Mouse (Mus musculus): ENCODE results near the gene Islr. TPM values are rescaled to one million over a fixed set of nuclear protein-coding genes. Genes with fewer than 3 reads are reported as not detected.

The Islr gene
- polyA plus RNA-seq, 1 experiment: 137 TPM

DNA sequence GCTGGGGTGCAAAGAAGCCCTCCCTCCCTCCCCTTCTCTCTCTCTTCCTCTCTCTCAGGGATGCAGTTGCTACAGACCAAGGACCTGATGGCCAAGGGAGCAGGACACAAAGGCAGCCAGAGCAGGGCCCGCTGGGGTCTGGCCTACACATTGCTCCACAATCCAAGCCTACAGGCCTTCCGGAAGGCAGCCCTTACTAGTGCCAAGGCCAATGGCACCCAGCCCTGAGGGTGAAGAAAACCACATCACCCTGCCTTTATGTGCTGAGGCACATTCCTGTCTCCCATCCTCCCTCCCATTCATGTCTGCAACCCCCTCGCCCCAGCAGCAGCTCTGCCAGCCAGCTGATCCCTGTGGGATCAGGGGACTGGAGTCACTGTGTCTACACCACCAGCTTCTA, 51.0 kb downstream of the Islr start:
- DNase-seq (ENCODE audit: low spot score): no peak

DNA sequence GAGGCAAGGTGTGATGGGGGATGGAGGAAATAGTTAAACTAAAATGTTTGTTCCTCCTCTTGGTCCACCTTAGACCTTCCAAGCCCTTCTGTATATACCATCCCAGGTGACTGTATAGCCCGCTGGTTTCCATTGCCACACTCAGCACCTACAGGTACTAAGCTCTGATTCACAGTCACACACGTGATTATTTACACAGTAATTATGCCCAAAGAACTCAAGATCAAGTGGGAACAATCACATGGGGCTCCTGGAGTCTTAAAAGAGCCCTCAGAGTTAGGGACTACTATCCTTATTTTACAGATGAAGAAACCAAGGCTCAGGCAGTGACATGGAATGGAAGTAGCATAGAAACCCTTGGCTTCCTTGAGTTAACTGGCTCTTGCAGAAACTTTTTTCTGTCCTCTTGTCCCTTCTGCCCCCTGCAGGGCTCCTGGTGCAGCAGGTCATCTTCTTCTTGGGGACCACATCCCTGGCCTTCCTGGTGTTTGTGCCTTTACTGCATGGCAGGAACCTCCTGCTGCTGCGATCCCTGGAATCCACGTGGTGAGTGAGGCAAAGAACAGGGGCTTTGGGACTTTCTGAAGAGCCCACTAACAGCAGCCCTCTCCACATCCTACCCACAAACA, 53.3 kb downstream of the Islr start:
- DNase-seq (ENCODE audit: low spot score): no peak

DNA sequence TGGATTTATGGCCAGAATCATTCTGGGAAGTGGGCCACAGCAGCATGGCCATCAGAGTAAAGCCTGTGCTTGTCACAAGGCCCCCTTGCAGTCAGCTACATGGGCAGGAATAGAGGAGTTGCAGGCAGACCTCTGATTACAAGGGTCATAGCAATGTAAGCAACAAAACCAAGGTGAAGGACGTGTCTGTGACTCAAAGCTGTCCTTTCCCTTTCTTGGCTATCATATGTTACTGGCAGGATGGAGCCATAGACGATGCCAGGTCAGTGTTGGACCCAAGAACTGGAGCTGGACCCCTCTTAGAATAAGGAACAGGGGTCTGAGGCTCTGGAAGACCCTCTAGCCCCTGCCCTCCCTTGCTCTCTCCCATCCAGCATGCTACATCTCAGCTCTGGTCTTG, 55.3 kb downstream of the Islr start:
- DNase-seq (ENCODE audit: low spot score): no peak

DNA sequence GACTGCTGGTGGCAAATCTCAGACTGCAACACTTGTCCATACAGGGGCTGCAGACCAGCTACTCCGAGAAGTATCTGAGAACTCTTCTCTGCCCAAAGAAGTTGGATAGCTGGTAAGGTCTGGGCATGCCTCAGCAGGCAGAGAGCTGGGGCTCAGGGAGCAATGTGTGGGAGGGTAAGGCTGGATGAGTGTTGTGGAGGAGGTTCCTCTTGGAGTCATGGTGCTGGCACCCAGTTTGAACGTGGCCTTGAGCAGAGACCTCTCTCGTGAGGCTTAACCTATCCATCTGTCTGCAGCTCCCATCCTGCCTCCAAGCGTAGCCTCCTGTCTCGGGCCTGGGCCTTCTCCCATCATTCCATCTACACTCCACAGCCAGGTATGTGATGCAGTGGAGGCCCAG, 58.7 kb downstream of the Islr start:
- DNase-seq (ENCODE audit: low spot score): no peak

DNA sequence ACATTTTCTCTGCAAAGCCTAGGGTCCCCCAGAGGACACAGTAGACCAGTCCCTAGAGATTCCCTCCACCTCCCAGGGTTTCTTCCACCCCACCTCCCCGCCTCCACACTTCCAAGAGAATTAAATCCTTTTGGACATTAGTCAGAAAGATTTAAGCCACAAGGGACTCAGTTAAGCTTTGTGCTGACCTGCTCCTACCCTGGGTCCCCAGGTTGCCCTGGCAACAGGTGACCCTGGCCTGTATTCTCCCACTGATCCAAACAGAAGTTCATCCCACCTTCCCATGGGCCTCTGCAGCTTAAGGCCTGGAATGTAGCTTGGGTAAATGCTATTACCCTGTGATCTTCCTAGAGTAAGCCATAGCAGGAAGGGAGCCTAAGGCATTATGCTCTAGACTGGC, 59.4 kb downstream of the Islr start:
- DNase-seq (ENCODE audit: low spot score): no peak

DNA sequence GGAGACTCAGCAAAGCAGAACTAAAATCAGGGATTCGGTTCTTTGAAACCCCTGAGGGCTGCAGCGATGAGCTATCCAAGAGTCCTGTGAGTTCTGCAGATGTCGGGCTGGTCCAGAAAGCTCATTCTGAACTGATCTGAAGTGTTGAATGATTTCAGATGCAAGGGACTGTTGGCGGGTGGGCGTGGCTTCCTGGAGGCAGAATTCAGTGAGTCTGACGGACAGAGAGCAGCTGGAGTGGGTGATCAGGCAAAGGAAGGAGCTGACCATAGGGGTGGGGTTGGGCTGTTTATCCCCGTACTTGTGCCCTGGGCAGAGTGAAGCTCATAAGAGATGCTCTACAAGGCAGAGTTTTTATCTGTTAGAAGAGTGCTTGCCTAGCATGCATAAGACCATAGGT, 60.7 kb downstream of the Islr start:
- no peak for DNase-seq (ENCODE audit: low spot score)

DNA sequence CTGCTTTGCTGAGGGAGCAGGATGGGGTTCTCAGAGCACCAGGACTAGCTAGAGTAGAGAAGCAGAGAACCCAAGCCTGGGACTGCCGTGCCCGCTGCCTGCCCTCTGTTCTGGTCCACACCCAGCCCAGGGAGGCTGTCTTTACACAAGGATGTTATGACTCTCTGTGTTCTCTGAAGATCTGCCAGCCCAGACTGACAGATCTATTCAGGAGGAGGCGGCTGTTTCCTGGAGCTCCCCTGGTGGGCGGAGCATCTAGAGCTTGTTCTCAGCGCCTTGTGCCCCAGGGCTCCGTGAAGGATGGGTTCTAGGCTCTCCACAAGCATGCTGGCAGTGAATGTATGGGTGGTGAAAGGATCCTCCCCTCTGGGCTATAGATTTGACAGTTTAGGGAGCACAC, 64.2 kb downstream of the Islr start:
- DNase-seq (ENCODE audit: low spot score): no peak

DNA sequence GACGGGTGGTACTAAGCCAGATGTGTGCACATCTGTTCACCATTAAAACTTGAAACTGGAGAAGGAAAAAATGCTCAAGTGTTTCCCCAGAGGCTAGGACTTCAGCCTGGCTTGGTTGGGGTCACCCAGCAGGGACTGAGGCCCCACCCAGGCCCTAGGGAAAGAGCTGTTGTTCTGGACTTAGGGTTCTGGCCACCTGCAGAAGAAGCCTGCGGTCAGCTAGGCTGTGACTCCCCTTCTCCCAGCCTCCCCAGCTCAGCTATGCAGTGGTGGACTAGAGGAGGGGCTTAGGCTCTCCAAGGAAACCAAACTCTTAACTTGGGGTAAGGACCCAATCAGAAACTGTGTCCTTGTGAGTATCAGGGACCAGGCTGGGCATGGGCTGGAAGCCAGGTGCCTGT, 68.2 kb downstream of the Islr start:
- DNase-seq (ENCODE audit: low spot score): no peak

DNA sequence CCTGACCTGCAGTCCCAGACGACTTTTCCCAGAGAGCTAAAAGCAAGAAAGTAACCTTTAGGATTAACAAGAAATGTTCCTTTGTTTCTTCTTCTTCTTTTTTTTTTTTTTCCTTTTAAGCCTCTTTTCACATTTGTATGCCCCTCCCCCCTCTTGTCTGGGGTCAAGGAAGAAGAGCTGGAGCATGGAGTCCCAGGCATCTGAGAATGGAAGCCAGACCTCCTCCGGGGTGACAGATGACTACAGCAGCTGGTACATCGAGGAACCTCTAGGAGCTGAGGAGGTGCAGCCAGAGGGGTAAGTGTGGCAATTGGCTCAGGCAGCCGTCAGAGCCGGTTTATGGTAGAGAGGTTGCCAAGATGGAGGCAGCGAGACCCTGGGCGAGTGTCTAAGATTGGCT, 69.2 kb downstream of the Islr start:
- DNase-seq (ENCODE audit: low spot score): no peak

DNA sequence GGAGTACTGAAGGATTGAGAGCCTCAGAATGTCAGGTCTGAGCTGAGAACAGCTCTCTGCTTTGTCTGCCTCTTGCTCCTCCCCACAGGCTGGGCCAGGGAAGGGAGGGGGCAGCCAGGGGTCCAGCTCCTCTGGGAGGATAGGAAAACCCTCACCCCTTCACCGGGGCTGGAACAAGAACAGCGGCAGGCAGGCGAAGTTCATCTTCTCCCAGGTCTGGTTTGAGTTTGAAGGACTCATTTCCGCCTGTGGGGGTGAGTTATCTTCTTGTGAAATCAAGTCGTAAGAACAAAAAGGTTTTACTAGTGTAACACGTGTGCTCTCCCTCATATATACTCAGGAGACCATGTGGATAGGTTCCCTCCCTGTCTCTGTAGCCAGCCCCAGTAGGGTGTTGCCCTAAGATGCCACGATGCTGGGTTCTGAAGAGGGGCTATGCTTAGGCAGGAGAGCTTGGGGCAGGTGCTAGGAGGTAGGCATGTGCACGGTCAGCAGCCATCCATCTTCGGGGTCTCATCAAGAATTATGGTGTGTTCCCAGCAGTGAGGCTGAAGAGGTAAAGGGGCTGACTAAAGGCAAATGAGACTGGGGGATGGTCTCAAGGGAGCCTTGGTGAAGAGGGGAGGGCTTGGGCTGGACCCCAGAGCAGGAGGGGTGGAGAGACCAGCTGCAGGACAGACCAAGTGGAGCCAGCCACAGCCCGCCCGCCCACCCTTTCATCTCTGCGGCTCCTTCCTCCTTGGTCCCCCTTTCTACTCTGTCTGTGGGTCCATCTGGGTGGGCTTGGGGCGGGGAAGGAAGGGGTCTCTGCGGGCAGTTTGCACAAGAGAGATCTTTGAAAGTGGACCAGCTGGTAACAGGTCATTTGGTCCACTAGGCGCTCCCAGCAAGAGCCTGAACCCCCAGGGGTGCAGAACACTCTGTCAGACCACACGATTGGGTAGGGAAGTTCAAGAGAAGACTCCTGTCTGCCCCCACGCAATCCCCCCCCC, 69.9 kb downstream of the Islr start:
- DNase-seq (ENCODE audit: low spot score): no peak

DNA sequence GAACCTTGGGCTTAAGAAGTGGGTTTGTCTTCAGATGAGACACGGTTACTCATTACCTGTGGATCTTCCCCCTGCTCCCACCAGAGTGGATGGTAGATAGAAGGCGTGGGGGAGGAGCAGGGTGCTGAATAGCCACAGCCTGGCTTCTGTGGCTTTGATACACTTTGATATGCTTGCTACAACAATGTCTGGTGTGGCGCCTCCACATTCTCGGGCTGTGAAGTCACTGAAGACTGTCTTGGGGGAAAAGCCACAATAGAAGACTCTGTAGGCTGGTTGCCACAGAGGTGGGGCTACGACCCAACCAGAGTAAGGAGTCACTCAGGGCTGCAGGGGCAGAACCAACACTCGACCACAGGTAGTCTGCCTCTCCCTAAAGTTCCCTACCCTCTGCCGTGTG, 72.4 kb downstream of the Islr start:
- DNase-seq (ENCODE audit: low spot score): no peak

DNA sequence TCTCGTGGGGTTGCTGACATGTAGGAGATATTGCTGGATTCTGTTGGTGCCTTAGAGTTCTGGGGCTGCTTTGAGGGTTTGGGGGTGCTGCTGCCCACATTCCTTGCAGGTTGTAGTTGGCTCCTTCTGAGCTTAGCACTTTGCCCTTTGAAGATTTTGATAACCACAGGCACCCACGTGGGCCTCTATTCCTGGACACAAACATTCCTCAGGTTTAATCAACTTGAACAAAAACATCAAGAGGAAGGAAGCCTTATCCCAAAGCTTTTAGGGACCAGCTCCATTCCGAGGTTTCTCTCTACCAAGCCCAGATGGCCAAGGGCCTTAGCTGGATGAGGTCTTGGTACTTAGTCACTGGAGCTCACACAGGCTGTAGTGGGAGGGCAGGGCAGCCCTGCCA, 73.2 kb downstream of the Islr start:
- no peak for DNase-seq (ENCODE audit: low spot score)

DNA sequence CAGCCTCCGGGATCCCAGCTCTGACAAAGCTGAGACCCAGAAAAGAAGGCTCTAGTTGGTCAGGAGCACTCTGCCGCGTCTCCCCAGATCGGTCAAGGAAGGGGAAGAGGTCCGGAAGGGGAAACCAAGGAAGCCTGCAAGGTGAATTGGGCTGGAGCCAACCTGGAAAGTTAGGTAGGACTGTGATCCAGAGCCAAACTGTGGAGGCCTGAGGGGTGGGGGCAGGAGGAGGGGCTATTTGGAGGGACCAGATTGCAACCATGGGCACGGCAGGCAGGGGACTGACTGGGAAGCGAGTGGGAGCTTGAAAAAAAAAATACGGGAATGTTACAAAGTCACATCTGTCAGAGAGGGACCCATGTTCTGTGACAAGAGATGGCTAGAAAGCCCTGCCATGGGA, 74.6 kb downstream of the Islr start:
- no peak for DNase-seq (ENCODE audit: low spot score)

DNA sequence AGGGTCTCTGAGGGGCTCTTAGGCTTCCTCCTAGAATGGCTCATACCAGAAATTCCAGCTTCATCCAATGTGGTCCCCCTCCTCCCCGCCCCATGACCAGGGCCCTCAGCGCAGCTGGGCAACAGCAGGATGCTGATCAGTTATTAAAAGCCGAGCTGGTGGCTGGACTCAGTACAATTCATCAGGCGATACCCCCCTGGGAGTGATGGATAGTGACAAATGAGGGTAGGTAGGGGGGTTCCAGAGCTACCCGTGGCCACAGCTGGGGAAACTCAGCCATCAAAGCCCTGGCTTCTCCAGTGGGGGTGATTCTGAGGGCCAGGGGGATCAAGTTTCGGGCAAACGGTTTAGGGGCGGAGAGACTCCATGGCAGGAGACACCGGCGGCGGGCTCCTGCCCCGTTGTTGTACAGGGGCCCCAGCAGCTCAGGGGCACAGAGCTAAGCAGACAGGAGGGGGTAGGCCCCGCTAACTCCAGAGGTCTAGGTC, 75.1 kb downstream of the Islr start:
- no peak for DNase-seq (ENCODE audit: low spot score)

DNA sequence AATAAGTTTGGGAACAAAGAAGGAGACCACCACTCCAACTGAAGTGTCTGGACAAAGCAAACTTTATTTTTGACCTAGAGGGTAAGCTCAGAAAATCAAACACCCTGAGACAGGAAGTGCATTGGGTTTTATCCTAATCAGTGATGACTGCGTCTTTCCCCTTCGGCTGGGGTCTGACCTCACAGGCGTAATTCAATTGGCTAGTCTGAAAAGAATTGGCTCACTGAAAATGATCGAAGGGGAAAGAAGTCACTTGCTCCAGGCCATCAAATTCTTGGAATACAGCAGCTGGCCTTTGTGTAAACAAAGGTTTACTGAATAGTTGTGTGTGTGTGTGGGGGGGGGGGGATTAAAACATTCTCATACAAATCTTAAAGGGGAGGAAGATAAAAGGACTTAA, 78.3 kb downstream of the Islr start:
- no peak for DNase-seq (ENCODE audit: low spot score)

DNA sequence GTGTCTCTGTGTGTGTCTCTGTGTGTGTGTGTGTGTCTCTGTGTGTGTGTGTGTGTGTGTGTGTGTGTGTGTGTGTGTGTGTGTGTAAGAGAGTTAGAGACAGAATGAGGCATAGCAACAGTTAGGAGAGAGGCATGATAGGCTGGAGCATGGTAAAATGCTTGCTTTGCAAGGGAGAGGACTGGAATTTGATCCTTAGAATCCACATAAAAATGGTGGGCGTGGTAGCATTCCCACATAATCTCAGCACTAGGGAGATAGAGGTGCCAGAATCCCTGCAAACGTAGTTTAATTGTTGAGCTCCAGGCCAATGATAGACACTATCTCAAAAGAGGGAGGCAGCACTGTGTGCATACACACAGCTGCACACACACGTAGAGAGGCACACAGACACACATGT, 79.0 kb downstream of the Islr start:
- DNase-seq (ENCODE audit: low spot score): no peak

DNA sequence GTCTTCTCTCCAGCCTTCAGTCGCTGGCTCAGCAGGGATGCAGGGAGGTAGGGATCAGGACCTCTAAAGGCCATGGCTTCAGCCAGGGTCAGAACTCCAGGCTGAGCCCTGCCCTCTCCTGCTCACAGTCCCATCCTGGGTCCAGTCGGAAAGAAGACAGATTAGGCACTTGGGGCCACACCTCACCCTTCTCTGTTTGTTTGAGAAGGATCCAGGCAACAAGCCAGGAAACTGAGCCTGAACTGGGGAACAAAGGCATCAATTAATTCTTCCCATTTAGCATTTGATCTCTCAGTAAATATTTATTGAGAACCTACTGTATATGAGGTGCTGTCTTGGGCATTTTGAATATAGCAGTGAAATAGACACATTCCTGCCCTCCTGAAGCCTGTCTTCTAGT, 85.4 kb downstream of the Islr start, which contains the start of gene Ccdc33:
Gene Ccdc33 (minus strand): TSS at position 153 of the 400 bp plus-strand sequence.
- no peak for DNase-seq (ENCODE audit: low spot score)

DNA sequence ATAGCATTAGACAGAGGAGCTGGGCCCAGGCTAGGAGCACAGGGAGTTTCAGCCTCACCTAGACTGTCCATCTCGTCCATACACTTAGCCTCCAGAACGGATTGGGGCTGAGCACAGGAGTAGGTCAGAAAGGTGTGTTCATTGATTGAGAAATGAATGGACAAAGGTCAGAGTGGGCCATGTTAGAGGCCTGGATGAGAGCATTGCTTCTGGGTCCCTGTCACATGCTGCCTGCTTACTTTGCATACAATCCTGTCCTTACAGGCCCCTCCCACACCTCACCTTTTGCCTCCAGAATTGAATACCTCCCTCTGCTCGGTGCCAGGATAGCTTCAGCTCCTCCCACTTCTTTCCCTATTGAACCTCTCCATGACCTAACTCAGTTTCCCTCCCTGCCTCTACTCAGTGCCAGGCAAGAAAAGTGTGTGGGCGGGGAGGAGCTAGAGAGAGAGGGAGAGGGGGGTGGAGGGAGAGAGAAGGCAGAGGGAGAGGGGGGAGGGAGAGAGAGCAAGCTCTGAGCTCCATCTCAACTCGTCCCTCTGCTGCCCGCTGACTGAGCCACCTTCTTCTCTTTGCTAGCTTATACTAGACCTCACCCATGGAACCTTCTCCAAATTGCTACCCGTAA, 88.0 kb downstream of the Islr start:
- no peak for DNase-seq (ENCODE audit: low spot score)

DNA sequence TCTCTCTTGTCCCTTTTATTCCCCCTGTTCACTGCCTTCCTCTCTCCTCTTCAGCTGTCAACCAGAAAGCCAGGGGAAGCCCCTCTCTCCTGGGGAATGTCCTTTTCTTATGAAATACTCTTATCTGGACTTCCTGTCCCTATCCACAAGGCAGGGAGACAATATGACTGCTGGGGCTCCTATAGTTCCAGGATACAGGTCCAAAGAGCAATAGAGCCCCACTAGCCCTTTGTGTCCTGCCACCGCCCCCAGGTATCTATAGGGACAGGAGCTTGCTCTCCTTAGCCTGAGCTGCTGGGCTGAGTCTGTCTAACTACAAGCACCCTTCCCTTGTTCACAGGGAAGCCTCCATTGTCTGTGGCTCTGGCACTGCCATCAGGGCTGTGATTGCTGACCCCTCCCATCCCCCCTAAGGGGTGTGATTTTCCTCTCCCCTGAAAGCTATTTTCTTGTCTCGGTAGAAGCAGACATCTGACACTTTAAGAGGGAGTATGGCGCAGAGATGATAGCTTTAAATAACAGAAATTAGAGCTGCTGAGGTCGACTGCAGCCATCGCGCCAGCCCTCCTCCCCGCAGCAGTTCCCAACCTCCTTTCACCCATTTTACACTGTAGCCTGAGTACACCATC, 88.7 kb downstream of the Islr start:
- DNase-seq (ENCODE audit: low spot score): no peak

DNA sequence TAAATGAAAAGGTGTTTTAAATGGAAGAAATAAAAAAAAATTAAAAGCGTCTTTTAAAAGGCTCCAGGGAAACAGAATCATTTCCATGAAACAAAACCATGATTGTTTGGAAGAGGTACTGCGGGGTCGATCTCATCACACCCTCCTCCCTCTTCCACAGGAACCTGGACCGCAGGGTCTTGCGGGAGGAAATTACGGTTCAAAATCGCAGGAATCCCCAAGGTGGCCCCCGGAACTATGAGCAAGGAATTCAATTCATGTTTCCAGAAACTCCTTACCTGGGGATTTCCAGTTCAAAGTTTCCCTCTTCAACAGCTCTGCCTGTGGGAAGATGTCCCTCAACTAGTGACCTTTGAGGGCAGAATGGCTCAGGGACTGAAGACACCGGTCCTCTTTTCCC, 90.1 kb downstream of the Islr start:
- no peak for DNase-seq (ENCODE audit: low spot score)

DNA sequence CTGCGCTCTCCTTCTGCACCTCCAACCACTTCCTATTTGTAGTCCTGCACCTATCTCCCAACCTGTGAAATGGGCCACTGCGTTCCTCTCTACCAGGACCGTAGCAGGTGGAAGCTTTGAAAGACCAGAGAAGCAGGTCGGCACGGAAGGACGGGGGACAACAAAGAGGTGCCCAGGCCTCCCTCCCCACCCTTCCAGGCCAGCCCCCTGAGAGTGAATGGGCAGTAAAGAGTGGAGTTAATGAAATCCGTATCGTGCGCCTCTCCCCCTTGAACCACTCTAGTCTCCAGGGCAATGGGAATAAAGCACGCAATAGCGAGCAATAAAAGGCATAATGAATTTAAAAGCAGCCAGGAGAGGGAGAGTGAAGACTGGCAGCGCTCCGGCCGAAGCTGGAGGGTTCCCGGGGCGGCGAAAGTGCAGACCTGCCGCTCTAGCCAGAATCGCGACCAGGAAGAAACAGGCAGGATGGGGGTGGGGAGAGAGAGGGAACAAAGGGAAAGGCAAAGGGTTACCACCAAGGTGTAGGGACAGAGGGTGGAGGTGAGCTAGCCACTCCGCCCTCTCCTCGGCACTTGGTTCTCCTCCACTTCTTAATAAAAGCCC, 90.7 kb downstream of the Islr start:
- no peak for DNase-seq (ENCODE audit: low spot score)

DNA sequence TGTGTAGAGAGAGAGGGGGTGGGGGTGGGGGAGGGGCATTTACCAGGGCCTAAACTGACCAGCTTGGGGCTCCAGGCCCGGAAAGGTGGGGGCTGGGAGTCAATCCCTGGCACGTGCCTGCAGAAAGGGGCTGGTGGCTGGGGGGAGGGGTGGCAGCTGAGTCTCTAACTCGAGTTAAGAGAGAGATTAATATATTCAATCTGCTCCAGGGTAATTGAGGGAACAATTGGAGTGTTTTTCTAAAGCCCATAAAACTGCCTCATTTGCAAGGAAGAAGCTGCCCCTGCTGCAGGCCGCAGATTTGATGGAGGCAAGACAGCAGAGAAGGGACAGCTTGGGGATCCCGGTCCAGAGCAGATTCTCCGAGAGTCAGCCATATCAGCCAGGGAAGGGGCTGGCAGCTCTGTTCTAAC, 91.2 kb downstream of the Islr start:
- DNase-seq (ENCODE audit: low spot score): no peak

Data from urinary bladder, adult 2 months (tissue).